Mouse (Mus musculus) hindbrain, embryonic 13.5 days (tissue): ENCODE measurements around the gene Spp2. TPM values are rescaled to one million over a fixed set of nuclear protein-coding genes. Genes with fewer than 3 reads are reported as not detected.

Experiments
- ATAC-seq: fragments of 200-750 bp; cut with Nextera tagmentation; 2 replicates; pipeline ENCODE4 v1.8.0; 2017; ENCODE audit warnings: moderate TSS enrichment; ENCODE audit not compliant: low FRiP score
- H3K27ac ChIP-seq: fragments of 300-500 bp; sonication (generic); 2 replicates; pipeline ENCODE4 v1.5.1; 2015; ENCODE audit warnings: inconsistent platforms, mild to moderate bottlenecking, moderate library complexity
- H3K27me3 ChIP-seq: fragments of 300-500 bp; sonication (generic); 2 replicates; pipeline ENCODE4 v1.6.1; 2015; ENCODE audit warnings: mild to moderate bottlenecking, inconsistent platforms
- H3K36me3 ChIP-seq: fragments of 300-500 bp; sonication (generic); 2 replicates; pipeline ENCODE4 v1.6.1; 2015; ENCODE audit warnings: mild to moderate bottlenecking, inconsistent platforms
- H3K4me1 ChIP-seq: fragments of 300-500 bp; sonication (generic); replicated peaks from 2 replicates; pipeline ENCODE4 v1.6.1; 2015; ENCODE audit warnings: inconsistent platforms
- H3K4me2 ChIP-seq: fragments of 300-500 bp; sonication (generic); 2 replicates; pipeline ENCODE4 v1.6.1; 2015; ENCODE audit warnings: inconsistent platforms, mild to moderate bottlenecking, moderate library complexity
- H3K4me3 ChIP-seq: fragments of 300-500 bp; sonication (generic); 2 replicates; pipeline ENCODE4 v1.5.1; 2015; ENCODE audit warnings: mild to moderate bottlenecking, inconsistent platforms
- H3K9ac ChIP-seq: fragments of 300-500 bp; sonication (generic); 2 replicates; pipeline ENCODE4 v1.6.1; 2015; ENCODE audit warnings: mild to moderate bottlenecking, inconsistent platforms
- H3K9me3 ChIP-seq: fragments of 300-500 bp; sonication (generic); 2 replicates; pipeline ENCODE4 v1.6.1; 2016; ENCODE audit warnings: inconsistent platforms
- WGBS: fragments of 180-500 bp; shearing (Covaris S2); methylation state at CpG from one replicate; pipeline ENCODE4 v1.1.7; 2015; 5-methylcytosine and 5-hydroxymethylcytosine counted together
- polyA plus RNA-seq: library from polyadenylated mRNA; unstranded; fragments of >200 nt; fragmentation: Nextera tagmentation; extraction: Ambion mirVana; gene quantifications from 2 replicates; pipeline ENCODE4 v1.2.1, GENCODE M21; 2015

The Spp2 gene
- polyA plus RNA-seq, 1 experiment from 2014 or later: not detected

GRCm38 (mm10) chr1:88475502-88475953 is 68.8 kb downstream of the Spp2 start:
- no peak for ATAC-seq
- Histone ChIP-seq H3K27ac (no peak overlapping the region), H3K36me3 (no peaks in the 10 kb centered on the region), H3K27me3 (no peaks in the 10 kb centered on the region), H3K4me1 (peaks cover 27% of the 10 kb centered on the region), H3K4me2 (no peak overlapping the region), H3K9me3 (no peaks in the 10 kb centered on the region), H3K4me3 (no peak overlapping the region), H3K9ac (no peak overlapping the region)
- 26% methylated on average over 8 of the region's 8 CpGs for WGBS

Other genes starting within 250 kb of the Spp2 start
- gene Ugt1a5, start 240.9 kb upstream of the Spp2 start, polyA plus RNA-seq: not detected in 2 replicates
- gene Ugt1a2, start 206.4 kb upstream of the Spp2 start, polyA plus RNA-seq: not detected in 2 replicates
- gene Dnajb3, start 201.2 kb upstream of the Spp2 start, polyA plus RNA-seq: 15.6 and 15.8 TPM in 2 replicates
- not detected in 2 replicates for gene Ugt1a1, start 195.0 kb upstream of the Spp2 start, polyA plus RNA-seq
- 0.66 and 0.79 TPM in 2 replicates for gene Mroh2a, start 180.0 kb upstream of the Spp2 start, polyA plus RNA-seq
- 82.0 and 82.8 TPM in 2 replicates for gene Hjurp, start 129.3 kb upstream of the Spp2 start, polyA plus RNA-seq
- gene Trpm8, start 129.3 kb upstream of the Spp2 start, polyA plus RNA-seq: 0.04 TPM in 1 of 2 replicates, not detected in the other
- gene Glrp1, start 103.1 kb downstream of the Spp2 start, polyA plus RNA-seq: not detected in 2 replicates